Mouse (Mus musculus) ovary, postnatal 10 days (tissue): Measurements from ENCODE around the gene Zbed3.
"Not testable (repeated sequence)": the region's sequence is repeated elsewhere in the genome, so short reads cannot be mapped to it uniquely, and the experiment has no call there.

ENCODE experiments used
- DNase-seq: peaks from one replicate; pipeline ENCODE4 v3.0.0; 2022; ENCODE audit warnings: low spot score

Gene Zbed3

DNA sequence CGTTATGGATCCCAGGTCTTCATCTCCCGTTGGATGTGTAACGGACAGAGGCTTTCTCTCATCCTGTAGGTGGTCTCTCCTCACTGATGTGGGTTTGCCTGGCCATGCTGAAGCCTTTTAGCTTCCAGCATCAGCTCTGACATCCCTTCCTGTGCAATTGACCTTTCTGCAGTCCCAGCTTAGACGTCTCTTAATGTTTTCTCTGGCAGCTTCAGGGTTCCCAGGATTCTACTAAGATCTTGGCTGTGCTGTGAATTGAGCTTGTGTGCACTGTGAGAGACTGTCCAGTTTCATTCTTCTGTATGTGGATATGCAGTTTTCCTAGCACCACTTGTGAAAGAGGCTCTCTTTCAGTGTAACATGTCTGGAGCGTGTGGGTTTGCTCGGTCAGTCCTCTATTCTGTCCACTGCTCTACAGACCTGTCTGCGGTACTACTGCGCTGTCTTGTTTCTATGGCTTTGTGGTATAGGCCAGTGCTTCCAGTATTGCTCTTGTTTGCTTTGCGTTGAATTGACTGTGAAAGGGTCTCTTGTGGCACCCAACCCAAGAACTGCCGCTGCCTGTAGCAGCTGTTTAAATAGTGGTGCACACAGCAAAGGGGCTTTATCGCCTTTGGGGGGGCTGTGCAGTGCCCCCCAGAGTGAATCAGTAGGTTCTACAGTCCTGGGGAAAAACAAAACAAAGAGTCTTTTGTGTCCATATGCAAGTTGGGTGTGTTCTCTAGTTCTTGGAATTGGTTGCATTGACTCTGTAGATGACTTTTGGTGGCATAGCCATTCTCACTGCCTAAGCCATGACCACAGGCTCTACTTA, 8.9 kb downstream of the Zbed3 start:
- DNase-seq, result no peak

DNA sequence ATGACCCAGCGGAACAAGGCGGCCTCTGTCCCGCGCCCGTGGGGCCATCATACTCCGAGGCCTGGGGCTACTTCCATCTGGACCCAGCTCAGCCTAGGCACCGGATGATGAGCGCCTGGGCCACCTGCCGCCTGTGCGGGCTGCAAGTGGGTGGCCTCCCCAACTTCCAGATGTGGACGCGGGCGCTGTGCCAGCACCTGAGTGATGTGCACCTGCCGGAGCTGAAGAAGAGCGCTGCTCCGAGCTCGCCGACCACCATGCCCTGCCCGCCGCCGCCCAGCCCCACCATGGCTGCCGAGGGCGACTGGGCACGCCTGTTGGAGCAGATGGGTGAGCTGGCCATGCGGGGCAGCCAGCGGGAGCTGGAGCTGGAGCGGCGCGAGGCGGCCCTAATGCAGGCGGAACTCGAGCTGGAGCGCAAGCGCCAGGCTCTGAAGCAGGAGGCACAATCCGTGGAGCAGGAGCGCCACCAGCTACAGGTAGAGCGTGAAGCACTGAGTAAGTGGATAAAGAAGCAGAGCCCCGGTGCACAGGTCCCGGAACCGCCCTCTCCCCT, 12.8 kb downstream of the Zbed3 start:
- DNase-seq, result no peak

- DNase-seq, result no peak
These were observed 20.1 kb downstream of the Zbed3 start for GRCm38 (mm10) chr13:95343470-95343869.

DNA sequence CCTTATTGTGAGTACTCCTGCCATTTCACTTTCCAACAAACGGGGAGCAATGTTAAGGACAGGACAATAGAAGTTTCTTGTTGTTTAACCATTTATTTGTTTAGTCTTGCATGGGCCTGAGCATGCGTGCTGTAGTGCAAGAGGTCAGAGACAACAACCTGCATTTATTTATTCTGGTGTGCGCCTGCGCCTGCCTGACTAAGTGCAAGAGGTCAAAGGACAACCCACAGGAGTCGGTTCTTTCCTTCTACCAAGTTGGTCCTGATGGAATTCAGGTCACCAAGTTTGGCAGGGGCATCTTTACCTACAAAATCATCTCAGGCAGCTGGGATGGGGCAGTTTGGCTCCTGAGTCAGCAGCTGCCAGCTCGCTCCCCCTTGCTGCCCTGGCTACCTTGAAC, 22.5 kb downstream of the Zbed3 start:
- DNase-seq, result no peak

DNA sequence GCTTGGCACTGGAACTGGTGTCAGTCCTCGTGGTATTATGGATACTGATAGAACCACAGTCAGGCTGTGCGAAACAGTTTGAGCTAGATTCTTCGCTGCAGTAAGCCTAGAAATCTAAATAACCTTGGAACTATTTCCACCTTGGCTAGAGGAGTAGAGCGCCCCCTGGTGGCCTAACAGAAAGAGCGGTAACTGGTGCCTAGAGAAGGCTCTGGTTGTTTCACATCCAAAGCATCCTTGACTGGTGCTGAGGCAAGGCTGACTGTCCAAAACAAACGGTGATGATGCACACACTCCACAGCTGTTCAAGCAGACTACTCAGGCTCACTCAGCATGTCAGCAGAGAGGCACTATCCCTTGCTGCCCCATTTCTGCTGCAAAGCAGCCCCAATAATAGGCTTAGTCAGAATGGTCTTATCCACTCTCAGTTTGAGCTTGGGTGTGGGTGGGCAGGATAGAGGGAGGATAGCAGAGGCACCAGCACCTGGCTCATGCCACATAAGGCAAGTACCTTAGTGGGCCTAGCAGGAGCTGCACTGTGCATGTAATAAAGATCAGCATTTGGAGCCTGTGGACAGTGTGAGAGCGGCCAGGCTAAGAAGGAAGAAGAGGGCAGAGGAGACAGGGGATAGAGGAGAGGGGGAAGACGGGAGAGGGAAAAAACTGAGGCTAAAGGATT, 23.7 kb downstream of the Zbed3 start:
- peak; percentile 52 for DNase-seq

GRCm38 (mm10) chr13:95348476-95348875, 25.1 kb downstream of the Zbed3 start:
- DNase-seq, result no peak

DNA sequence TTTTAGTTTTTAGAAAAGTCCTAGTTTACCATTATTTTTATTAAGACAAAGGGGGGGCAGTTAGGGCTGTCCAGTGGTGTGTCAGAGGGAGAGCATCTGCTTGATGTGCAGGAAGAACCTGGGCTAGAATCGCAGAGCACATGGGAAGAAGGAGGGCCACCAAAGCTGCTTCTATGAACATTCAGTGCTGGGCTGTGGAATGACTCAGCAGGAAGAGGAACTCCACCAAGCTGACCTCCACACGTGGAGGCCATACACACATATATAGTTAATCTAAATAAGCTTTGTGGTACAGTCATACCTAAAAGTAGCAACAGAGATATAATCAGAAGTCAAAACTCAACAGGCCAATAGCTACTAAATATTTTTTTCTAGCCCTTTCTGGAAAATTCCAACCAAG, 34.8 kb downstream of the Zbed3 start:
- DNase-seq, result no peak

- no peak for DNase-seq
These were observed 40.0 kb downstream of the Zbed3 start for GRCm38 (mm10) chr13:95363440-95363839.

- DNase-seq, result no peak
These were observed 42.9 kb downstream of the Zbed3 start for GRCm38 (mm10) chr13:95366356-95366755.

DNA sequence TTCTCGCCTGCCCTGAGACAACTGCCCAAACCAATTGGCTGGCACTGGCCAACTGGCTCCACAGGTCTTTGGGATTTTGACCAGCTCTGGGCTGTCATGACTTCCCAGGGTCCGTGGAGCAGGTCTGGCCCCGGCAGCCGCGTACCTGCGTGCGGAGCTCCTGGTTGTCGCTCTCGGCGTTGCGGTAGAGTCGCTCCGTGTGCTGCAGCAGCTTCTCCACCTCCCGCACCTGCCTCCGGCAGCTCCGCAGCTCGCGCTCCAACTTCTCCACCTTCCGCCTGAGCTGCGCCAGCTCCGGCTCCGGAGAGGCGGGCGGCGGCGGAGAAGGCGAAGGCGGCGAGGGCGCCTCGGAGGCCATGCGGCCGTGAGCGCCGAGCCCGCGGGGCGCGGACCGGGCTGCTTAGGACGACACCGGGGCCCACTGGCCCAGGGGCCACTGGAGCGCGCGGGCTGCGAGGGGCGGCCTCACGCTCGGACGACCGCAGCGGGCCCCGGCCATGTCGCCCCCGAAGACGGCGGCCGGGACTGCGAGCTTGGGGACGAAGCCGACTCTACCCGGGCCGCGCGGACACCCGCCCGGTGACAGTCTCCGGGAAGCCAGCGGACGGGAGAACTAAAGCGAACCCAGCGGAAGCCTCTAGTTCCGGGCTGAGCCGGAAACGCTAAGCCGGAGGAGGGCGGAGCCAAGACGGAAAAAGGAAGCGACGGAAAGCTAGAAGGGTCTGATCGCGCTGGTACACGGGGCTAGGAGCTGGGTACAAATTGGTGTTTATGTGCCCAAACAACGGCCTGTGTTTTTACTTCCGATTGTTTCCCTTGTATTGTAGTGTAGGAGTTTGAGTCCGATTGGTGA, 51.5 kb downstream of the Zbed3 start, which contains the start of gene Aggf1:
Gene Aggf1 (minus strand): TSS at position 652 of the 853 bp plus-strand sequence.
- peak; percentile 80 for DNase-seq

GRCm38 (mm10) chr13:95375554-95375914, 52.1 kb downstream of the Zbed3 start:
- DNase-seq, result no peak

DNA sequence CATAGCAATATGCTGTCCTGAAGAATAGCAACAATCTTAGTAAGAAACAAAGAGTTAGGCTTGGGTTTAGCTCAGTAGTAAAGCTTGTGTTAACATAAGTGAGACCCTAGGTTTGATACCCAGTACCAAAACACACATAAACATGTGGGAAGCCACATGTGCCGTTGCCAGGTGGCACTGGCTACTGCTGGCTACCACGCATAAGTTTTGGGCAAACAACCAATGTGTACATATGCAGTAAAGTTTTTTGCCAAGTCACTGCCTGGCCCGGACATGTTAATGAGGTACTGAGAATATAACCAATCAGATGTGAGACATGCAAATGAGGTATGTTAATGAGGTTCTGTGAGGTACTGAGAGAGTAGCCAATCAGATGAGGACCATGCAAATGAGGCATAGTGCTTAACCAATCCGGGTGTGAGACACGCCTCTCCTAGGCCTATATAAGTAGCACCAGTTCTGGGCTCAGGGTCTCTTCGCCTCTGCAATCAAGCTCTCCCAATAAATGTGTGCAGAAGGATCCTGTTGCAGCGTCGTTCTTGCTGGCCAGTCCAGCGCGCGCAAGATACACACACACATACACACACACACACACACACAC, 53.4 kb downstream of the Zbed3 start:
- DNase-seq, result not testable (repeated sequence)

- DNase-seq, result no peak
These were observed 55.3 kb downstream of the Zbed3 start for GRCm38 (mm10) chr13:95378696-95379095.

DNA sequence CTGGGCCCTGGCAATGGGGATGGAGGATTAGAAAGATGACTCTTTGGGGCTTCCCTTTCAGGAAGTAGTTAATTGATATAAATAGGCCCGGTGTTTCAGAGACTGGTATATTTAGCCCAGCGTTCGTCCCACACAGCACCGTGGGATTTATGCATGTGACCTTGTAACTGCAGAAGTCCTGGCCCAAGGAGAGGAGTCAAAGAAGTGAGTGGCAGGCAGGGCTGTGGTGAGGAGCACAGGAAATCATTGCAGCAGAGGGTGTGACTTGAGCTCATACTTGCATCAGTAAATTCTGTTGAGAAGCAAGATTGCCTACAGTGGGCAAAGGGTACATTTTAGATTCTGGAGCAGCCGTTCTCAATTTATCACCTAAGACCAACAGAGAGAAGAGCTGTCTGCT, 59.0 kb downstream of the Zbed3 start:
- DNase-seq, result no peak
